Mouse (Mus musculus) limb, embryonic 14.5 days (tissue): ENCODE measurements around the gene Pnpla7. TPM values are rescaled to one million over a fixed set of nuclear protein-coding genes. Genes with fewer than 3 reads are reported as not detected.

Experiments used
- ATAC-seq: fragments of 200-750 bp; cut with Nextera tagmentation; 2 replicates; pipeline ENCODE4 v1.8.0; 2017; ENCODE audit warnings: low read depth, moderate number of reproducible peaks, moderate TSS enrichment; ENCODE audit not compliant: low FRiP score
- DNase-seq: peaks from one replicate; pipeline ENCODE4 v3.0.0-alpha.2; 2015; ENCODE audit warnings: low spot score
- H3K27ac ChIP-seq: fragments of 300-500 bp; sonication (generic); replicated peaks from 2 replicates; pipeline ENCODE4 v1.5.1; 2014; ENCODE audit warnings: low read depth, mild to moderate bottlenecking, low read length, moderate library complexity, mixed read lengths
- H3K27me3 ChIP-seq: fragments of 300-500 bp; sonication (generic); 2 replicates; pipeline ENCODE4 v1.6.1; 2014; ENCODE audit warnings: low read length, mixed read lengths; ENCODE audit not compliant: control insufficient read depth, insufficient read depth
- H3K36me3 ChIP-seq: fragments of 300-500 bp; sonication (generic); 2 replicates; pipeline ENCODE4 v1.6.1; 2014; ENCODE audit warnings: mild to moderate bottlenecking, low read length, moderate library complexity, mixed read lengths; ENCODE audit not compliant: control insufficient read depth, insufficient read depth
- H3K4me1 ChIP-seq: fragments of 300-500 bp; sonication (generic); 2 replicates; pipeline ENCODE4 v1.6.1; 2014; ENCODE audit warnings: antibody characterized with exemption, low read length, mixed read lengths; ENCODE audit not compliant: control insufficient read depth, insufficient read depth
- H3K4me2 ChIP-seq: fragments of 300-500 bp; sonication (generic); replicated peaks from 2 replicates; pipeline ENCODE4 v1.6.1; 2014; ENCODE audit warnings: low read depth, mild to moderate bottlenecking, low read length, moderate library complexity; ENCODE audit not compliant: severe bottlenecking
- H3K4me3 ChIP-seq: fragments of 300-500 bp; sonication (generic); replicated peaks from 2 replicates; pipeline ENCODE4 v1.5.1; 2014; ENCODE audit warnings: low read length
- H3K9ac ChIP-seq: fragments of 300-500 bp; sonication (generic); 2 replicates; pipeline ENCODE4 v1.6.1; 2014; ENCODE audit warnings: mild to moderate bottlenecking, low read depth, low read length, moderate library complexity; ENCODE audit not compliant: severe bottlenecking
- H3K9me3 ChIP-seq: fragments of 300-500 bp; sonication (generic); 2 replicates; pipeline ENCODE4 v1.6.1; 2016; ENCODE audit warnings: low read length; ENCODE audit not compliant: control insufficient read depth
- POLR2A ChIP-seq: fragments of 200-500 bp; IDR thresholded peaks from 2 replicates; pipeline ENCODE4 v1.8.0; 2012; ENCODE audit warnings: inconsistent platforms, mild to moderate bottlenecking, moderate library complexity, borderline replicate concordance; ENCODE audit not compliant: insufficient read depth, insufficient read length; ENCODE audit errors: extremely low read depth
- WGBS: fragments of 180-500 bp; shearing (Covaris S2); extraction: QIAGEN DNeasy Blood & Tissue Kit; methylation state at CpG from one replicate; pipeline ENCODE4 v1.1.7; 2014; 5-methylcytosine and 5-hydroxymethylcytosine counted together
- polyA plus RNA-seq, 2 experiments: library from polyadenylated mRNA; depleted of rRNA in 1 of 2; stranded (reverse) in 1 of 2; unstranded in 1 of 2; fragments of >200 nt; fragmentation: Nextera tagmentation in 1 of 2; extraction: Ambion mirVana in 1 of 2; gene quantifications; 2 replicates each; pipeline versions ENCODE4 v1.2.1 to v1.2.3; 2012 to 2014

The Pnpla7 gene
- polyA plus RNA-seq, 2 experiments, result 7.9 to 12.0 TPM

- ATAC-seq (no peak), DNase-seq (no peak)
- no peak for TF ChIP-seq POLR2A
- H3K4me3 ChIP-seq, result no peak overlapping the region
- H3K9ac ChIP-seq, result no peak overlapping the region
- no peaks in the 10 kb centered on the region for H3K9me3 ChIP-seq
- peaks cover 49% of the 10 kb centered on the region for H3K36me3 ChIP-seq
- H3K4me2 ChIP-seq, result no peak overlapping the region
- H3K27me3 ChIP-seq, result no peaks in the 10 kb centered on the region
- H3K4me1 ChIP-seq, result peaks cover 9% of the 10 kb centered on the region
- no peak overlapping the region for H3K27ac ChIP-seq
- 86% methylated on average over 7 of the region's 7 CpGs for WGBS
Observed at GRCm38 (mm10) chr2:25058926-25059325, 83.1 kb downstream of the Pnpla7 start.

- ATAC-seq, result no peak
- no peak for TF ChIP-seq POLR2A
Observed at GRCm38 (mm10) chr2:25063523-25063922, 87.7 kb downstream of the Pnpla7 start.

GRCm38 (mm10) chr2:25064285-25064684 is 88.5 kb downstream of the Pnpla7 start:
- H3K27me3 ChIP-seq, result no peaks in the 10 kb centered on the region
- no peak for TF ChIP-seq POLR2A
- no peak overlapping the region for H3K4me2 ChIP-seq
- ATAC-seq, result no peak
- H3K27ac ChIP-seq, result no peak overlapping the region
- DNase-seq, result no peak
- H3K4me1 ChIP-seq, result no peaks in the 10 kb centered on the region
- 90% methylated on average over 1 of the region's 1 CpGs for WGBS
- H3K36me3 ChIP-seq, result peaks cover 28% of the 10 kb centered on the region
- no peak overlapping the region for H3K4me3 ChIP-seq
- no peak overlapping the region for H3K9ac ChIP-seq
- no peaks in the 10 kb centered on the region for H3K9me3 ChIP-seq

More at GRCm38 (mm10) chr2:25063523-25063922, 87.7 kb downstream of the Pnpla7 start:
- Histone ChIP-seq H3K9me3 (no peaks in the 10 kb centered on the region), H3K9ac (no peak overlapping the region), H3K27ac (no peak overlapping the region), H3K36me3 (peaks cover 33% of the 10 kb centered on the region), H3K4me2 (no peak overlapping the region), H3K27me3 (no peaks in the 10 kb centered on the region), H3K4me1 (no peaks in the 10 kb centered on the region), H3K4me3 (no peak overlapping the region)
- DNase-seq, result no peak
- WGBS, result 94% methylated on average over 5 of the region's 5 CpGs

- no peak for TF ChIP-seq POLR2A
- Histone ChIP-seq H3K36me3 (peaks cover 15% of the 10 kb centered on the region), H3K27me3 (no peaks in the 10 kb centered on the region), H3K27ac (no peak overlapping the region), H3K9ac (no peak overlapping the region), H3K4me2 (no peak overlapping the region), H3K4me3 (no peak overlapping the region), H3K9me3 (no peaks in the 10 kb centered on the region), H3K4me1 (no peaks in the 10 kb centered on the region)
- ATAC-seq (no peak), DNase-seq (no peak)
Observed at GRCm38 (mm10) chr2:25065537-25065936, 89.7 kb downstream of the Pnpla7 start.

GRCm38 (mm10) chr2:25066552-25066951 is 90.7 kb downstream of the Pnpla7 start:
- H3K36me3 ChIP-seq, result peaks cover 7% of the 10 kb centered on the region; the same call in 1 of the 2 replicates
- DNase-seq (no peak), ATAC-seq (no peak)
- H3K27ac ChIP-seq, result no peak overlapping the region
- WGBS, result 85% methylated on average over 4 of the region's 4 CpGs
- H3K4me1 ChIP-seq, result no peaks in the 10 kb centered on the region
- H3K4me3 ChIP-seq, result no peak overlapping the region
- H3K9ac ChIP-seq, result no peak overlapping the region
- H3K9me3 ChIP-seq, result no peaks in the 10 kb centered on the region
- H3K27me3 ChIP-seq, result no peaks in the 10 kb centered on the region
- H3K4me2 ChIP-seq, result no peak overlapping the region
- TF ChIP-seq POLR2A, result no peak

GRCm38 (mm10) chr2:25069537-25069936 is 93.7 kb downstream of the Pnpla7 start:
- DNase-seq (no peak), ATAC-seq (no peak)
- Histone ChIP-seq H3K4me3 (no peak overlapping the region), H3K9ac (no peak overlapping the region), H3K9me3 (no peaks in the 10 kb centered on the region), H3K4me1 (no peaks in the 10 kb centered on the region), H3K27me3 (no peaks in the 10 kb centered on the region), H3K27ac (no peak overlapping the region), H3K4me2 (no peak overlapping the region), H3K36me3 (no peaks in the 10 kb centered on the region)
- 77% methylated on average over 4 of the region's 4 CpGs for WGBS
- TF ChIP-seq POLR2A, result no peak
